Mouse (Mus musculus): Measurements from ENCODE around the gene Olfr1257.
"Not testable (repeated sequence)": the region's sequence is repeated elsewhere in the genome, so short reads cannot be mapped to it uniquely, and the experiment has no call there.

Olfr1257 gene

GRCm38 (mm10) chr2:89878137-89878536 lies at the start of gene Olfr1257:
Olfr1257 (plus strand) TSS chr2:89878437.
- no peak for DNase-seq (ENCODE audit: extremely low read depth, low read depth, low spot score)

- DNase-seq (ENCODE audit: extremely low read depth, low read depth, low spot score), result no peak
Observed at GRCm38 (mm10) chr2:89841455-89841854, 36.8 kb upstream of the Olfr1257 start, which contains the start of gene Olfr1256. Olfr1256 (minus strand) TSS chr2:89841555.

- DNase-seq (ENCODE audit: extremely low read depth, low read depth, low spot score), result no peak
Observed at GRCm38 (mm10) chr2:89848105-89848504, 30.1 kb upstream of the Olfr1257 start, which contains the start of gene Olfr48. Olfr48 (minus strand) TSS chr2:89848205.

- DNase-seq (ENCODE audit: extremely low read depth, low read depth, low spot score), result no peak
Observed at GRCm38 (mm10) chr2:89849230-89849629, 29.0 kb upstream of the Olfr1257 start.

GRCm38 (mm10) chr2:89912616-89913015 lies 34.4 kb downstream of the Olfr1257 start:
- DNase-seq (ENCODE audit: extremely low read depth, low read depth, low spot score), result not testable (repeated sequence)

- no peak for DNase-seq (ENCODE audit: extremely low read depth, low read depth, low spot score)
Observed at GRCm38 (mm10) chr2:89927009-89927408, 48.8 kb downstream of the Olfr1257 start, which contains the start of gene Olfr1258. Olfr1258 (plus strand) TSS chr2:89927309.

Data from fat pad, adult 2 months (tissue).